Mouse (Mus musculus) embryonic facial prominence, embryonic 15.5 days (tissue): ENCODE measurements around the gene Plxna3. TPM values are rescaled to one million over a fixed set of nuclear protein-coding genes. Genes with fewer than 3 reads are reported as not detected.

Source experiments
- ATAC-seq: fragments of 200-750 bp; cut with Nextera tagmentation; 2 replicates; pipeline ENCODE4 v1.8.0; 2017; ENCODE audit warnings: low read depth, moderate TSS enrichment; ENCODE audit not compliant: insufficient number of reproducible peaks, low FRiP score, low TSS enrichment
- H3K27ac ChIP-seq: fragments of 300-500 bp; sonication (generic); replicated peaks from 2 replicates; pipeline ENCODE4 v1.5.1; 2015; ENCODE audit warnings: mild to moderate bottlenecking, inconsistent platforms
- H3K27me3 ChIP-seq: fragments of 300-500 bp; sonication (generic); 2 replicates; pipeline ENCODE4 v1.6.1; 2015; ENCODE audit warnings: inconsistent platforms
- H3K36me3 ChIP-seq: fragments of 300-500 bp; sonication (generic); 2 replicates; pipeline ENCODE4 v1.6.1; 2015; ENCODE audit warnings: mild to moderate bottlenecking, inconsistent platforms
- H3K4me1 ChIP-seq: fragments of 300-500 bp; sonication (generic); 2 replicates; pipeline ENCODE4 v1.6.1; 2015; ENCODE audit warnings: inconsistent platforms
- H3K4me2 ChIP-seq: fragments of 300-500 bp; sonication (generic); replicated peaks from 2 replicates; pipeline ENCODE4 v1.6.1; 2015; ENCODE audit warnings: mild to moderate bottlenecking, inconsistent platforms
- H3K4me3 ChIP-seq: fragments of 300-500 bp; sonication (generic); replicated peaks from 2 replicates; pipeline ENCODE4 v1.5.1; 2015; ENCODE audit warnings: mild to moderate bottlenecking, inconsistent platforms
- H3K9ac ChIP-seq: fragments of 300-500 bp; sonication (generic); 2 replicates; pipeline ENCODE4 v1.6.1; 2015; ENCODE audit warnings: inconsistent platforms
- H3K9me3 ChIP-seq: fragments of 300-500 bp; sonication (generic); replicated peaks from 2 replicates; pipeline ENCODE4 v1.6.1; 2016; ENCODE audit warnings: inconsistent platforms
- WGBS: fragments of 180-500 bp; shearing (Covaris S2); methylation state at CpG from one replicate; pipeline ENCODE4 v1.1.7; 2015; 5-methylcytosine and 5-hydroxymethylcytosine counted together
- polyA plus RNA-seq: library from polyadenylated mRNA; unstranded; fragments of >200 nt; fragmentation: Nextera tagmentation; extraction: Ambion mirVana; gene quantifications from 2 replicates; pipeline ENCODE4 v1.2.1, GENCODE M21; 2015

The Plxna3 gene
- 20.2 and 21.5 TPM in 2 replicates for polyA plus RNA-seq

DNA sequence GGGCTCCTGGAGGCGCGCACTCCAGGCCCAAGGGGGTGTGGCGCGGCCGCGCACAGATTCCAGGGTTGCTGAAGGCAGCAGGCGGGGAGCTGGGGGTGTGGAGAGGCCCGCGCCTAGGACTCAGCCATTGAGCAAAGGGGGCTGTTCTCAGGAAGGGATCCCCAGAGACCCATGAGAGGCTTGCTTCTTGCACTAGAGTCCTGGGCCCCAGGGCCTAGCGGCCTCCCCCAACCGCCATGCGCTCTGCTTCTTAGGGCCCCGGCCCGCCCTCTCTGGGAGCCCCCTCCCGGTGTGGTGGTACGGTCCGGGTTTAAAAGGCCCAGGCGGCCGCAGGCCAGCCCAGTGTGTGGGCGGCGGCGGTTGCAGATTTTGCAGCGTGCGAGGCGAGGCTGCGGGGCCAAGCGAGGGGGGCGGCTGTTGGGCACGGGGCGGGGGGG is at the start of gene Plxna3:
TSS of gene Plxna3 (plus strand) at position 342 of the 437 bp plus-strand sequence.
- Histone ChIP-seq H3K4me3 (peak within 1 kb of the TSS; percentile 50), H3K4me2 (peak within 1 kb of the TSS; percentile 56), H3K36me3 (no peaks in the 10 kb centered on the region), H3K9me3 (no peaks in the 10 kb centered on the region), H3K27ac (peak within 1 kb of the TSS; percentile 82), H3K9ac (peak within 1 kb of the TSS; percentile 23; the same call in 1 of the 2 replicates), H3K4me1 (peaks cover 14% of the 10 kb centered on the region; the same call in 1 of the 2 replicates), H3K27me3 (no peaks in the 10 kb centered on the region)
- WGBS = 13% methylated on average over 20 of the region's 30 CpGs
- peak; percentile 93 for ATAC-seq

DNA sequence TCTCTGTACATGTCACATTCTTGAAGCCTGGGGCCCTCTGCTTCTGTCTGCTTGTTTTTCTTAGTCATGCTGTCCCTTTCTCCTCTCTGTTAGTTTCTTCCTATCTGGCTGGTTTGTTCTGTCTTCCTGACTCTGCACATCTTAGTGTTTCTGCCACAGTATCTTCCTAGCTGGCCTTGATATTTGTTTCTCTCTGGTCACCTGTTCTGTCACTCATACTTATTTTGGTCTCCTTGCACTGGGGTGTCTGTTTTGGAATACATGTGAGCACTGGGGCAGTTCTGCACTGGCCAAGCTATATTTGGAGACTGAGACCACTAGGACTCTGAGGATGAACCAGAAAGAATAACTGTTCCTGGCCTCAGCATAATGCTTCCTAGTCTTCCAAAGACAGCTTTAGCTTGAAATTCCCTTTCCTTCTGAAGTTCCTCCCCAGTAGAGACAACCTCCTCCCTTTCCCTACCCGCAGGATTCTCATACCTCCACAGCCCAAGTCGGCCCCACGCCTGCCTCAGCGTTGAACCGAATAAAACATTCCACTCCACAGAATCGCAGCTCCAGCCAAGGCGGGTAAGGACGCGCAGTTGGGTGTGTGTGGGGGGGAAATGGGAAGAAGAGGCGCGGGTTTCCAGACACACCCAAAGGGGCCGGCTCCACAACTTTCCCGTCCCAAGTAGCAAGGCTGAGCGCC is 47.7 kb upstream of the Plxna3 start:
- peak overlapping the region; percentile 91 for H3K27ac ChIP-seq

DNA sequence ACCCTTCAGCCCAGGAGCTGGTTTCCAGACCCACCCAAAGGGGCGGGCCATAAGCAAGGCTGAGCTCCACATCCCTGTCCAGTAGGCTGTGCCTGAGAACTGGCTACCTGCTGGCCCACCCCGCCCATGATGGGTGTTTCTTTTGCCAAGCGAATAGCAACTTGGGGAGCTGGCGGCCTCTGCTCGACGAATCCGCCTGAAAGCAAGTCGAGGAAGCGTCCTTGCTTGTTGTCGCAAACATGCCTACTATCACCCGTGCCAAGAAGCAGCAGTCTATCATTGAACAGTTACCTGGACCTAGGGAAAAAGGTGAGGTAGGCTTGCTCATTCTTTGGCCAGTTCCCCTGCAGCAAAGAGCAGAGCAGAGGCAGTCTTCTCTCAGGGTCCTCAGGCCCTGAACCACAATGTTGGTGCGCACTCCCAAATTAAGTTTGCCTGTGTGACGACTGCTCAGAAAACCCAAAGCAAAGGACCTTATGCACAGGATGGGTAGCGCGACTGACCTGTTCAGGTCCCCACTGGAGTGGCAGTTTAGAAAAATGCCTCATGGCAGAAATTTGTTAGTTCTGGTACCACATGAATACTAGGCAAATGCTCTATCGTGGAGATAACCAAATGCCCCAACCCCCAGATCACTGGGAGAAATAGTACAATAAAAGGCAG is 47.0 kb upstream of the Plxna3 start, which contains the start of the genes Taz and Dnase1l1:
TSS of gene Taz (plus strand) at position 181 of the 663 bp plus-strand sequence.
TSS of gene Dnase1l1 (minus strand) at position 606 of the 663 bp plus-strand sequence.
- Histone ChIP-seq H3K4me1 (peaks cover 7% of the 10 kb centered on the region; the same call in 1 of the 2 replicates), H3K27ac (peak within 1 kb of the TSS; percentile 91), H3K27me3 (no peaks in the 10 kb centered on the region), H3K36me3 (no peaks in the 10 kb centered on the region), H3K4me2 (peak within 1 kb of the TSS; percentile 62), H3K9me3 (no peaks in the 10 kb centered on the region), H3K4me3 (peak within 1 kb of the TSS; percentile 59), H3K9ac (peak within 1 kb of the TSS; percentile 57)
- peak; percentile 91 for ATAC-seq
- WGBS = 12% methylated on average over 16 of the region's 16 CpGs

More for the DNA sequence above, 47.7 kb upstream of the Plxna3 start:
- H3K36me3 ChIP-seq = no peaks in the 10 kb centered on the region
- peak overlapping the region; percentile 59 for H3K4me3 ChIP-seq
- H3K4me2 ChIP-seq = peak overlapping the region; percentile 62
- no peaks in the 10 kb centered on the region for H3K9me3 ChIP-seq
- peak; percentile 23; the same call in 1 of the 2 replicates for ATAC-seq
- H3K27me3 ChIP-seq = no peaks in the 10 kb centered on the region
- WGBS = 11% methylated on average over 14 of the region's 14 CpGs
- H3K9ac ChIP-seq = no peak overlapping the region; the same call in 1 of the 2 replicates
- peaks cover 7% of the 10 kb centered on the region; the same call in 1 of the 2 replicates for H3K4me1 ChIP-seq

DNA sequence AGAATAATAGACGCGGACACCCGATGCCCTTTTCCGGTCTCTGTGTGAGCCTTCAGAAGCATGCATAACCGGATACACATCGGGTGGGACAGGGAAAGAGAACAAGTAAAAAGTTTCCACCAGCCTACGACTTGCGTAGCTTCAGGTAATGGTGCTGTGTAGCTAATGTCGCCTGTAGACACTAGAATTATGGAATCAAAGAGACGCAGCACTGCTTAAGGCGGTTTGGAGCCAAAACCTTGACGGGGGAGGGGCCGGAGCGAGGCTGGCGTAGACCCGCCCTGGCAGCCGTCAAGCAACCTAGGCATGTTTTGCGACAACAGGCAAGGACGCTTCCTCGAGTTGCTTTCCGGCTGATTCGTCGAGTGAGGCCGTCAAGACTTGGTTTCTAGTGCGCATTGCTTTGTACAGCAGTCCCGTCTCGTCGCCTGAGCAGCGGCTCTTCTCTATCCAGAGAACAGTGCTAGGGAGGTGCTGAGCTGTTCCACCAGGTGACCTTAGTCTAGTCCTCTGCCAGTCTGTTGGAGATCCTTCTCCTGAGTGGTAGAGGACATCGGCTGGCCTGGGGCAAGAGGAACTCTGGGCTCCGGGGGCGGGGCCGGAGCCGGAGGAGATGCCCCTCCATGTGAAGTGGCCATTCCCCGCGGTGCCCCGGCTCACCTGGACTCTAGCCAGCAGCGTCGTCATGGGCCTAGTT is 46.3 kb upstream of the Plxna3 start:
- H3K36me3 ChIP-seq = no peaks in the 10 kb centered on the region
- peak overlapping the region; percentile 91 for H3K27ac ChIP-seq
- H3K4me1 ChIP-seq = peaks cover 7% of the 10 kb centered on the region; the same call in 1 of the 2 replicates
- H3K9ac ChIP-seq = peak overlapping the region; percentile 57
- peak; percentile 76 for ATAC-seq
- WGBS = 20% methylated on average over 39 of the region's 39 CpGs
- peak overlapping the region; percentile 62 for H3K4me2 ChIP-seq
- no peaks in the 10 kb centered on the region for H3K9me3 ChIP-seq
- no peaks in the 10 kb centered on the region for H3K27me3 ChIP-seq
- peak overlapping the region; percentile 59 for H3K4me3 ChIP-seq

DNA sequence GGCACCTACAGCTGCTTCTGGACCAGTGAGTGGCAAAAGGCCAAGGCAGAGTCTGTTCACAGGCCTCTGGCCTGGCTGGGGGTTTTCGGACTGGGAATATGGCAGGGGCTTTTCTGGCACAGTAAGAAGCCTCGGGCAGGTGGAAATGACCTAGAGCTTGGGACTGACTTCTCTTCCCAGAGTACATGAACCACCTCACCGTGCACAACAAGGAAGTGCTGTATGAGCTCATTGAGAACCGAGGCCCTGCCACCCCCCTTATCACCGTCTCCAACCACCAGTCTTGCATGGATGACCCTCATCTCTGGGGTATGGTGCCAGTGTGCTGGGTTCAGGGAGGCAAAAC is 45.8 kb upstream of the Plxna3 start:
- 0 out of 2 replicates have a peak, but pooled peaks cover 3% of the 10 kb centered on the region for H3K36me3 ChIP-seq
- no peaks in the 10 kb centered on the region for H3K27me3 ChIP-seq
- H3K4me1 ChIP-seq = peaks cover 7% of the 10 kb centered on the region; the same call in 1 of the 2 replicates
- WGBS = 35% methylated on average over 5 of the region's 5 CpGs
- H3K27ac ChIP-seq = peak overlapping the region; percentile 91
- ATAC-seq = no peak
- H3K4me2 ChIP-seq = peak overlapping the region; percentile 62
- no peaks in the 10 kb centered on the region for H3K9me3 ChIP-seq
- H3K9ac ChIP-seq = peak overlapping the region; percentile 57
- peak overlapping the region; percentile 59 for H3K4me3 ChIP-seq

DNA sequence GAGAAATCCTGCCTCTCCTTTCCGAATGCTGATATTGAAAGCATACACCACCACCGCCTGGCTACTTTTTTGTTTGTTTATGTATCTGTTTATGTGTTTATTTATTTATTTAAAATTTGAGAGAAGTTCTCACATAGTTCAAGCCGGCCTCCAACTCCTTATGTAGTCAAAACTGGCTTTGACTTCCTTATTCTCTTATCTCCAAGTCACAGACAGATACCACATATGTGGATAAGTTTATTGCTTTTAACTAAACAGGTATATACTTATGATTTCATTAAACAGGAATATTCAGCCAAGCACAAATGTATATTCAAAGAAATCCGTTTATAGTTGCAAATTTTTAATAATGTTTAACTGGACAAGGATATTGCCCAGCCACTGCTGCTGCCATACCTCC is 35.4 kb upstream of the Plxna3 start:
- H3K4me1 ChIP-seq = no peaks in the 10 kb centered on the region
- no peaks in the 10 kb centered on the region for H3K9me3 ChIP-seq
- H3K27me3 ChIP-seq = no peaks in the 10 kb centered on the region
- no peak overlapping the region for H3K4me2 ChIP-seq
- no peak for ATAC-seq
- H3K9ac ChIP-seq = no peak overlapping the region
- WGBS = 83% methylated on average over 4 of the region's 4 CpGs
- no peaks in the 10 kb centered on the region for H3K36me3 ChIP-seq
- H3K27ac ChIP-seq = no peak overlapping the region
- no peak overlapping the region for H3K4me3 ChIP-seq

DNA sequence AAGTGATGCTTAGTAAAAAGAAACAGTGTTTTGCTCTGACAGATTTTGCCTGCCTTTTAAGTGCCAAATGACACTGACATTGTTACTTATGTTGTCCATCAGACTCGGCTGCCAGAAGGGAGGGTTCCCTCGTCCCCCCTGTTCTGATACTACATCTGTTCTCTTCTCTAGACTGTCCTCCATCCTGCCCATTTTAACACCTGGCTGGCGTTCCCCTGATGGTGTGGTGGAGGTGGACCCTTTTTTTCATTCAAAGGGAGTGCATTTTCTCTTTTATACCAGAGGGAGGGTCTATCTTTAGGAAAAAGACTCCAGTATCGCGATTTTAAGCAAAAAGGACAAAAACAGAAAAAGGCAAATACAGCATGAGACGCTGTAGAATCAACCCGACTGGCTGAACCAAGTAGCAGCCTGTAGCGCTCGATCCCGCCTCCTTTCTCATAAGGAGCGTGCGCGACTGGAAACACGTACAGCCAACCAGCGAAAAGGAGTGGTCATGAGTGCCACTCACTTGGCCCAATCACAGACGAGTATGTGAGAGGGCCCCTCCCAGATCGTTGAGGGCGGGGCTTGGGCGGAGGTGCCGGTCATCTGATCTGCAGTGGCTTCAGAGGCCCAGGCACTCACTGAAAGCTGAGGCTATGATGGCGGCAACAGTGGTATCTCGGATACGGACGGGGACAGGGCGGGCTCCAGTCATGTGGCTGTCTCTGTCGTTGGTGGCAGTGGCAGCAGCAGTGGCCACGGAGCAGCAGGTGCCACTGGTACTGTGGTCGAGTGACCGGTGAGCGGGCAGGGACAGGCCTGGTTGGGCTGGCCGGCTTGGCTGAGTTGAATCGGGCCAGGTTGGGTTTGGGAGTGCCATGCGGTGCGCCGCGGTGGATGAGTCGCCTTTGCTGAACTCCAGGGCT is 32.1 kb upstream of the Plxna3 start, which contains the start of gene Atp6ap1:
TSS of gene Atp6ap1 (plus strand) at position 560 of the 911 bp plus-strand sequence.
- peak within 1 kb of the TSS; percentile 68 for H3K27ac ChIP-seq

DNA sequence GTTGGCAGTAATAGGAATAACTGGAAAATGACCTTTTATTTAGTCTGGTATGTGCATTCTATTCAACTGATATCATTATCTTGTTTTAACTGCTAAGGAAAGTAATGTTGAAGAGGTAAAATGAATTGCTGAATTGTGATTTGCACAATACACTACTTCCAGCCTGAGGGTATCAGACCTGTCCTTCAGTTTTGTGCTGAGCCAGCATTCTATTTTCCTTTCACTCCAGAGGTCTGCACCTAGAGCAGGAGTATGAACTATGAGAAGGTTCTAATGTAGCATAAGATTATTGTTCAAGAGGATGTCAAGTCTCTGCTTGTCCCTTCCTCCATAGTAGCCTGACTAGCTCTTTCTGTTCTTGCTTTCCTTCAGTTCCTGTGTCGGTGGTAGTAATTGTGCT is 30.5 kb upstream of the Plxna3 start:
- peaks cover 13% of the 10 kb centered on the region; the same call in 1 of the 2 replicates for H3K36me3 ChIP-seq
- no peaks in the 10 kb centered on the region for H3K4me1 ChIP-seq
- H3K4me2 ChIP-seq = no peak overlapping the region
- no peak overlapping the region for H3K9ac ChIP-seq
- no peak overlapping the region for H3K4me3 ChIP-seq
- no peaks in the 10 kb centered on the region for H3K9me3 ChIP-seq
- no peaks in the 10 kb centered on the region for H3K27me3 ChIP-seq
- no peak for ATAC-seq
- 72% methylated on average over 1 of the region's 1 CpGs for WGBS
- no peak overlapping the region for H3K27ac ChIP-seq

More for the DNA sequence above, 32.1 kb upstream of the Plxna3 start, which contains the start of gene Atp6ap1:
- WGBS = 17% methylated on average over 37 of the region's 37 CpGs
- peak; percentile 98 for ATAC-seq
- Histone ChIP-seq H3K4me1 (no peaks in the 10 kb centered on the region), H3K4me2 (peak within 1 kb of the TSS; percentile 53), H3K4me3 (peak within 1 kb of the TSS; percentile 63), H3K36me3 (peaks cover 1% of the 10 kb centered on the region; the same call in 1 of the 2 replicates), H3K27me3 (no peaks in the 10 kb centered on the region), H3K9me3 (no peaks in the 10 kb centered on the region), H3K9ac (peak within 1 kb of the TSS; percentile 54)

DNA sequence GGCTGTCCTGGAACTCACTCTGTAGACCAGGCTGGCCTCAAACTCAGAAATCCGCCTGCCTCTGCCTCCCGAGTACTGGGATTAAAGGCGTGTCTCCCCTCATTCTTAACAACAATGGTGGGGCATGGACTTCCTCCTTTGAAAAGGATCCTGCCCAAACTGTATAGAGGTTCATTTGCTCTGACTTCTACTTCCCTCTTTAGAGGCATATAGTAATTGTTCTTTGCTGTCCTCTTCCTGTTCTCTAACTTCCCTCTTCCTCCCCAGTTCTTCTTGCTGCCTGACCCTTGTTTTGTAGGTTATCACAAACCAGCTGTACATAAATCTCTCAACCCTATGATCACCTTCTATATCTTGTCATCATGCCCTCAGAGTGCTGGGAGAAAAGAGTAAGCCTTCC is 29.1 kb upstream of the Plxna3 start:
- Histone ChIP-seq H3K4me2 (no peak overlapping the region), H3K4me3 (no peak overlapping the region), H3K27me3 (no peaks in the 10 kb centered on the region), H3K36me3 (peaks cover 17% of the 10 kb centered on the region; the same call in 1 of the 2 replicates), H3K27ac (no peak overlapping the region), H3K4me1 (no peaks in the 10 kb centered on the region), H3K9ac (no peak overlapping the region), H3K9me3 (no peaks in the 10 kb centered on the region)
- ATAC-seq = no peak
- 77% methylated on average over 3 of the region's 3 CpGs for WGBS
